In genomic region chr10:75643741-75644343, GRCm38 (mm10) we compare ENCODE assay signal across 7 mouse cellular contexts. TPM values are rescaled to one million over a fixed set of nuclear protein-coding genes. Genes with fewer than 3 reads are reported as not detected.
A peak's percentile ranks its signal among the peaks of the same experiment; 100 is the strongest.
DNase-seq lines count a peak whose midpoint lies in the region; ATAC-seq and TF ChIP-seq lines count a peak whose summit lies in the region.

TSS of gene Susd2 (minus strand) at chr10:75644008.

- ATAC-seq in hindbrain, embryonic 13.5 days (ENCODE audit: low FRiP score), result peak; percentile 52
- peak; percentile 53; the same call in 1 of the 2 replicates for ATAC-seq in limb, embryonic 14.5 days (ENCODE audit: low FRiP score, low read depth)
- ATAC-seq in midbrain, embryonic 15.5 days (replicated peaks), result peak; percentile 49

- peak within 1 kb of the TSS; percentile 70 for H3K4me3 ChIP-seq in ES-Bruce4 (ENCODE audit: low read depth, low read length)
- H3K4me3 ChIP-seq in embryonic facial prominence, embryonic 10.5 days, result peak within 1 kb of the TSS; percentile 43
- no peak within 1 kb of the TSS for H3K4me3 ChIP-seq in hindbrain, embryonic 13.5 days
- H3K4me3 ChIP-seq in limb, embryonic 14.5 days (replicated peaks; ENCODE audit: low read length), result no peak within 1 kb of the TSS
- no peak within 1 kb of the TSS for H3K4me3 ChIP-seq in midbrain, embryonic 15.5 days

- no peak for TF ChIP-seq CTCF in ES-Bruce4 (IDR thresholded peaks at IDR 0.05; ENCODE audit: low read depth, low read length)

- no peaks in the 10 kb centered on the region for H3K27me3 ChIP-seq in ES-Bruce4 (ENCODE audit: control insufficient read depth, insufficient read depth, low read length, poor library complexity, severe bottlenecking)
- no peaks in the 10 kb centered on the region for H3K27me3 ChIP-seq in embryonic facial prominence, embryonic 10.5 days (replicated peaks; ENCODE audit: low read depth, poor library complexity, severe bottlenecking)
- H3K27me3 ChIP-seq in hindbrain, embryonic 13.5 days, result no peaks in the 10 kb centered on the region
- H3K27me3 ChIP-seq in limb, embryonic 14.5 days (ENCODE audit: control insufficient read depth, insufficient read depth, low read length), result no peaks in the 10 kb centered on the region
- H3K27me3 ChIP-seq in midbrain, embryonic 15.5 days (replicated peaks), result no peaks in the 10 kb centered on the region

- peaks cover 27% of the 10 kb centered on the region for H3K4me1 ChIP-seq in ES-Bruce4 (ENCODE audit: control insufficient read depth, insufficient read depth, low read length)
- peaks cover 20% of the 10 kb centered on the region for H3K4me1 ChIP-seq in embryonic facial prominence, embryonic 10.5 days
- peaks cover 20% of the 10 kb centered on the region for H3K4me1 ChIP-seq in hindbrain, embryonic 13.5 days (replicated peaks)
- peaks cover 4% of the 10 kb centered on the region; the same call in 1 of the 2 replicates for H3K4me1 ChIP-seq in limb, embryonic 14.5 days (ENCODE audit: control insufficient read depth, insufficient read depth, low read length)
- peaks cover 16% of the 10 kb centered on the region for H3K4me1 ChIP-seq in midbrain, embryonic 15.5 days

- 0 out of 2 replicates have a peak, but pooled peaks have one; percentile 74 for TF ChIP-seq EP300 in ES-Bruce4 (IDR thresholded peaks at IDR 0.05; ENCODE audit: insufficient read depth, low read depth, low read length)

- peak within 1 kb of the TSS; percentile 55 for H3K27ac ChIP-seq in ES-Bruce4 (ENCODE audit: insufficient read depth, low read length)
- H3K27ac ChIP-seq in embryonic facial prominence, embryonic 10.5 days (replicated peaks), result peak within 1 kb of the TSS; percentile 26; the same call in 1 of the 2 replicates
- peak within 1 kb of the TSS; percentile 55 for H3K27ac ChIP-seq in hindbrain, embryonic 13.5 days
- no peak within 1 kb of the TSS for H3K27ac ChIP-seq in limb, embryonic 14.5 days (replicated peaks; ENCODE audit: low read depth, low read length)
- no peak within 1 kb of the TSS for H3K27ac ChIP-seq in midbrain, embryonic 15.5 days

- peak within 1 kb of the TSS; percentile 29 for H3K4me2 ChIP-seq in hindbrain, embryonic 13.5 days
- H3K4me2 ChIP-seq in limb, embryonic 14.5 days (replicated peaks; ENCODE audit: low read depth, low read length, severe bottlenecking), result peak within 1 kb of the TSS; percentile 24
- peak within 1 kb of the TSS; percentile 30 for H3K4me2 ChIP-seq in midbrain, embryonic 15.5 days

- no peaks in the 10 kb centered on the region for H3K9me3 ChIP-seq in ES-Bruce4 (replicated peaks; ENCODE audit: control insufficient read depth, insufficient read depth, low read length, poor library complexity, severe bottlenecking)
- H3K9me3 ChIP-seq in embryonic facial prominence, embryonic 10.5 days, result no peaks in the 10 kb centered on the region
- no peaks in the 10 kb centered on the region for H3K9me3 ChIP-seq in hindbrain, embryonic 13.5 days
- H3K9me3 ChIP-seq in limb, embryonic 14.5 days (ENCODE audit: control insufficient read depth, low read length), result no peaks in the 10 kb centered on the region
- H3K9me3 ChIP-seq in midbrain, embryonic 15.5 days, result no peaks in the 10 kb centered on the region

- peak; percentile 69 for DNase-seq in adrenal gland, adult 2 months
- DNase-seq in embryonic facial prominence, embryonic 10.5 days (ENCODE audit: low spot score), result peak; percentile 78
- DNase-seq in limb, embryonic 14.5 days (ENCODE audit: low spot score), result no peak
- DNase-seq in thymus, postnatal 0 days (ENCODE audit: low spot score), result peak; percentile 80

- TF ChIP-seq POLR2A in ES-Bruce4 (IDR thresholded peaks at IDR 0.05; ENCODE audit: insufficient read depth, low read length), result peak; percentile 49
- TF ChIP-seq POLR2A in limb, embryonic 14.5 days (IDR thresholded peaks at IDR 0.05; ENCODE audit: borderline replicate concordance, extremely low read depth, insufficient read depth, insufficient read length), result no peak

- H3K9ac ChIP-seq in ES-Bruce4 (ENCODE audit: low read depth, poor library complexity, severe bottlenecking), result peak within 1 kb of the TSS; percentile 39
- 0 out of 2 replicates have a peak within 1 kb of the TSS, but pooled peaks have one; percentile 20 for H3K9ac ChIP-seq in hindbrain, embryonic 13.5 days
- peak within 1 kb of the TSS; percentile 32; the same call in 1 of the 2 replicates for H3K9ac ChIP-seq in limb, embryonic 14.5 days (ENCODE audit: low read depth, low read length, severe bottlenecking)
- no peak within 1 kb of the TSS; the same call in 1 of the 2 replicates for H3K9ac ChIP-seq in midbrain, embryonic 15.5 days

- 4% methylated on average over 11 of the region's 11 CpGs for WGBS in embryonic facial prominence, embryonic 10.5 days
- 3% methylated on average over 11 of the region's 11 CpGs for WGBS in hindbrain, embryonic 13.5 days
- WGBS in limb, embryonic 14.5 days, result 5% methylated on average over 11 of the region's 11 CpGs
- WGBS in midbrain, embryonic 15.5 days, result 7% methylated on average over 11 of the region's 11 CpGs

- H3K36me3 ChIP-seq in ES-Bruce4 (ENCODE audit: control insufficient read depth, insufficient read depth, low read length, poor library complexity, severe bottlenecking), result no peaks in the 10 kb centered on the region
- peaks cover 40% of the 10 kb centered on the region for H3K36me3 ChIP-seq in embryonic facial prominence, embryonic 10.5 days (replicated peaks)
- H3K36me3 ChIP-seq in hindbrain, embryonic 13.5 days, result peaks cover 37% of the 10 kb centered on the region
- peaks cover 18% of the 10 kb centered on the region for H3K36me3 ChIP-seq in limb, embryonic 14.5 days (ENCODE audit: control insufficient read depth, insufficient read depth, low read length)
- H3K36me3 ChIP-seq in midbrain, embryonic 15.5 days (replicated peaks), result peaks cover 3% of the 10 kb centered on the region; the same call in 1 of the 2 replicates

RNA-seq across cellular contexts. Expression of gene Susd2, which starts in this region (rescaled TPM):
- 11.1 and 11.7 TPM in 2 replicates for polyA plus RNA-seq in ES-Bruce4 (2011; ENCODE audit: insufficient read depth, insufficient read length, low read depth, missing spikeins)
- total RNA-seq in adrenal gland, adult 2 months (2021), result 10 to 100 TPM; 10.7 to 13.5 TPM
- 23.3 and 31.3 TPM in 2 replicates for polyA plus RNA-seq in adrenal gland, adult 2 months (2012; rRNA removed)
- polyA plus RNA-seq in embryonic facial prominence, embryonic 10.5 days (2016; fragmentation: Nextera tagmentation; extraction: Ambion mirVana), result 1.6 and 1.8 TPM in 2 replicates
- polyA plus RNA-seq in hindbrain, embryonic 13.5 days (2015; fragmentation: Nextera tagmentation; extraction: Ambion mirVana), result 3.8 and 4.0 TPM in 2 replicates
- 5.3 and 5.9 TPM in 2 replicates for polyA plus RNA-seq in limb, embryonic 14.5 days (2012; rRNA removed)
- polyA plus RNA-seq in limb, embryonic 14.5 days (2014; fragmentation: Nextera tagmentation; extraction: Ambion mirVana), result 5.2 and 6.3 TPM in 2 replicates
- 3.0 and 4.1 TPM in 2 replicates for polyA plus RNA-seq in midbrain, embryonic 15.5 days (2015; fragmentation: Nextera tagmentation; extraction: Ambion mirVana)
- 1.9 and 2.9 TPM in 2 replicates for polyA plus RNA-seq in thymus, postnatal 0 days (2015; fragmentation: Nextera tagmentation; extraction: Ambion mirVana)

Comparison
In these comparisons a context has a peak if more than half of its experiments do, and no peak if none do; other contexts are left out.
1. H3K27ac ChIP-seq: peak in ES-Bruce4 (single experiment), embryonic facial prominence, embryonic 10.5 days (single experiment) and hindbrain, embryonic 13.5 days (single experiment); none in limb, embryonic 14.5 days (single experiment) and midbrain, embryonic 15.5 days (single experiment).
2. H3K4me3 ChIP-seq: peak in ES-Bruce4 (single experiment) and embryonic facial prominence, embryonic 10.5 days (single experiment); none in hindbrain, embryonic 13.5 days (single experiment), limb, embryonic 14.5 days (single experiment) and midbrain, embryonic 15.5 days (single experiment).
3. Peak in every context shown above with its lines, with median percentiles within 50 percentile points of each other: ATAC-seq and H3K4me2 ChIP-seq.